Mouse (Mus musculus): ENCODE results near the gene Pabpc4l.
"Not testable (repeated sequence)": the region's sequence is repeated elsewhere in the genome, so short reads cannot be mapped to it uniquely, and the experiment has no call there.

DNA sequence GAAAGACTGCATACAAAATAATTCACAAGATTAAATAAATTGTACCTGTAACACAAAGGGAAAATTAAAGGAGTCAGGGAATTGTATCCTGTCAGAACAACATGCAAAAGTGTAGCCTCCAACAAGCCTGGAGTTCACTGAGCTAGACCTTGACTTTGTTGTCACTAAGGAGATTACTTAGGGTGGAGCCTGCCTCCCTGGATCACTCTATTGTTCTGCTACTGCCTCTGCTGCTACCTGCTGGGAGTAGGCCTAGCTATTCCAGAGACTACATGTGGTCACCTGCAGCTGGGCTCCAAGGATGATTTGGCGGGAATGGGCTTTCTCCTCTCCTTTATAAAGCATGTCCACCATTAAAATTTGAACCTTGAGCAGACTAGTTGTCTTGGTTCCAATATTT is 38.1 kb upstream of the Pabpc4l start:
- TF ChIP-seq CTCF (conservative IDR thresholded peaks at IDR 0.05; ENCODE audit: insufficient read depth, insufficient read length, low read depth, low read length); POLR2A (IDR thresholded peaks at IDR 0.05; ENCODE audit: low read depth, low read length): not testable (repeated sequence)

Data from kidney, adult 2 months (tissue).